Mouse (Mus musculus): Measurements from ENCODE around the gene Cdh12.

GRCm38 (mm10) chr15:21375871-21376270 lies 926.8 kb downstream of the Cdh12 start:
- TF ChIP-seq POLR2A (IDR thresholded peaks at IDR 0.05; ENCODE audit: insufficient read depth, low read depth, low read length) (no peak), CTCF (IDR thresholded peaks at IDR 0.05) (no peak), EP300 (IDR thresholded peaks at IDR 0.05; ENCODE audit: insufficient read depth, low read depth, low read length) (no peak)
